Mouse (Mus musculus): ENCODE measurements around the gene Slc39a10. TPM values are rescaled to one million over a fixed set of nuclear protein-coding genes. Genes with fewer than 3 reads are reported as not detected.

The Slc39a10 gene
- polyA plus RNA-seq, 1 experiment, result 0.96 TPM

GRCm38 (mm10) chr1:46869788-46870187, 22.9 kb downstream of the Slc39a10 start:
- Histone ChIP-seq H3K4me1 (ENCODE audit: control insufficient read depth, insufficient read depth, insufficient read length, low read length) (no peaks in the 10 kb centered on the region), H3K4me3 (ENCODE audit: low read depth, low read length) (no peak overlapping the region), H3K27me3 (ENCODE audit: control insufficient read depth, insufficient read depth, low read length) (no peaks in the 10 kb centered on the region), H3K27ac (ENCODE audit: insufficient read depth, low read depth, low read length) (no peak overlapping the region), H3K36me3 (ENCODE audit: control insufficient read depth, insufficient read depth, low read length) (no peaks in the 10 kb centered on the region)
- no peak for TF ChIP-seq POLR2A (IDR thresholded peaks at IDR 0.05; ENCODE audit: low read depth, low read length)
- TF ChIP-seq CTCF (IDR thresholded peaks at IDR 0.05; ENCODE audit: extremely low read depth, insufficient read length, insufficient replicate concordance, low read depth, low read length), result no peak

DNA sequence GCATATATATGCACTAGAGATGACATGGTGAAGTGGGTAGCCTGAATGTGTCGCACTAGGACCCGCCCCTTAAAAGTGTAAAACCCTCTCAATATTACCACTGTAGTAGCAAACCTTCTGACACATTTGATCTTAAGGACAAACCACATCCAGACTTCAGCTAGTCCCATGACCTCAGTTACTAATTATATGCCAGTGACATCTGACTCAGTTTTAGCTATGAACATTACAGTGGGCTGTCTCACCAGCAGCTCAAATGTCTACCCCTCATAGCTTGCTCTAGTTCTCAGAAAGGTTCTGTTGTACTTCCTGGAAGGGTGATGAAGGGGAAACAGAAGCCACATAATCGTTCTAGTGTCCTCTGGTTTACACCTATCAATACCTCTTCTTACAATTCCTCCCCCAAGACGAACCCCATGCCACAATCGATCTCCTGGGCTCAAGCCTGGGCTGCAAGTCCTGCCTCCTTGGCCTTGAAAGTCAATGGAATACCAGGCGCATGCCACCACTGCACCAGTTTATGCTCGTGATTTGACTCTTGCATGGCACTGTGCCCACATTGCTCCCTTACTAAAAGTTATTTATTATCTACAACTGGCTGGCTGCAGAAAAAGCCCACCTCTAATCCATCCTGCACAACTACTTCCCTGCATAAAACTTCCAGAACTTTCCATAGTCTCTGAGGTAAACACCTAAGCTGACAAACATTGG, 28.3 kb downstream of the Slc39a10 start:
- no peaks in the 10 kb centered on the region for H3K36me3 ChIP-seq (ENCODE audit: control insufficient read depth, insufficient read depth, low read length)
- no peaks in the 10 kb centered on the region for H3K4me1 ChIP-seq (ENCODE audit: control insufficient read depth, insufficient read depth, insufficient read length, low read length)
- no peaks in the 10 kb centered on the region for H3K27me3 ChIP-seq (ENCODE audit: control insufficient read depth, insufficient read depth, low read length)
- no peak overlapping the region for H3K27ac ChIP-seq (ENCODE audit: insufficient read depth, low read depth, low read length)
- WGBS, result 58% methylated on average over 7 of the region's 7 CpGs
- no peak for TF ChIP-seq POLR2A (IDR thresholded peaks at IDR 0.05; ENCODE audit: low read depth, low read length)
- TF ChIP-seq CTCF (IDR thresholded peaks at IDR 0.05; ENCODE audit: extremely low read depth, insufficient read length, insufficient replicate concordance, low read depth, low read length), result no peak
- H3K4me3 ChIP-seq (ENCODE audit: low read depth, low read length), result no peak overlapping the region

- Histone ChIP-seq H3K36me3 (ENCODE audit: control insufficient read depth, insufficient read depth, low read length) (no peaks in the 10 kb centered on the region), H3K4me1 (ENCODE audit: control insufficient read depth, insufficient read depth, insufficient read length, low read length) (no peaks in the 10 kb centered on the region), H3K27ac (ENCODE audit: insufficient read depth, low read depth, low read length) (no peak overlapping the region), H3K4me3 (ENCODE audit: low read depth, low read length) (no peak overlapping the region), H3K27me3 (ENCODE audit: control insufficient read depth, insufficient read depth, low read length) (no peaks in the 10 kb centered on the region)
- 78% methylated on average over 2 of the region's 2 CpGs for WGBS
- TF ChIP-seq POLR2A (IDR thresholded peaks at IDR 0.05; ENCODE audit: low read depth, low read length) (no peak), CTCF (IDR thresholded peaks at IDR 0.05; ENCODE audit: extremely low read depth, insufficient read length, insufficient replicate concordance, low read depth, low read length) (no peak)
Measured at GRCm38 (mm10) chr1:46863434-46863833, 29.2 kb downstream of the Slc39a10 start.

DNA sequence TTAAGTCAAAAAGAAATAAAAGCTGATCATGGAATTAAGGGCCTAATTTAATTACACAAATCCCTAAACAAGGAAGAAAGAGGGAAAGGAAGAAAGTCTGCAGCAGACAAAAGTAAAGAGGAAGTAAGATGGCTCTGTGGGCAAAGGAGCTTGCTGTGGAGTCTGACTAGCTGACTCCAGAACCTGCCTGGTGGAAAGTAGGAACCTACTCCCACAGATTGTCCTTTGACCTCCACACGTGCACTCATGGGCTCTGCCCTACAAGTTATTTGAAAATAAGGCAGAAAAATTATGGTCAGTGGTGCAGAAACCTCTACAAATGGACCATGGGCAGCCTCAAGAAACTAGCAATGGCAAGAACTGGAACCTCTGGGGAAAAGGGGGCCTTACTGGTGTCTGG, 32.6 kb downstream of the Slc39a10 start:
- H3K36me3 ChIP-seq (ENCODE audit: control insufficient read depth, insufficient read depth, low read length), result no peaks in the 10 kb centered on the region
- no peak overlapping the region for H3K27ac ChIP-seq (ENCODE audit: insufficient read depth, low read depth, low read length)
- 51% methylated on average over 1 of the region's 1 CpGs for WGBS
- H3K4me1 ChIP-seq (ENCODE audit: control insufficient read depth, insufficient read depth, insufficient read length, low read length), result no peaks in the 10 kb centered on the region
- TF ChIP-seq POLR2A (IDR thresholded peaks at IDR 0.05; ENCODE audit: low read depth, low read length) (no peak), CTCF (IDR thresholded peaks at IDR 0.05; ENCODE audit: extremely low read depth, insufficient read length, insufficient replicate concordance, low read depth, low read length) (no peak)
- H3K4me3 ChIP-seq (ENCODE audit: low read depth, low read length), result no peak overlapping the region
- no peaks in the 10 kb centered on the region for H3K27me3 ChIP-seq (ENCODE audit: control insufficient read depth, insufficient read depth, low read length)

- Histone ChIP-seq H3K4me3 (ENCODE audit: low read depth, low read length) (no peak overlapping the region), H3K27me3 (ENCODE audit: control insufficient read depth, insufficient read depth, low read length) (no peaks in the 10 kb centered on the region), H3K27ac (ENCODE audit: insufficient read depth, low read depth, low read length) (no peak overlapping the region), H3K4me1 (ENCODE audit: control insufficient read depth, insufficient read depth, insufficient read length, low read length) (no peaks in the 10 kb centered on the region; the same call in 1 of the 2 replicates), H3K36me3 (ENCODE audit: control insufficient read depth, insufficient read depth, low read length) (no peaks in the 10 kb centered on the region)
- WGBS, result 80% methylated on average over 5 of the region's 5 CpGs
- no peak for TF ChIP-seq CTCF (IDR thresholded peaks at IDR 0.05; ENCODE audit: extremely low read depth, insufficient read length, insufficient replicate concordance, low read depth, low read length)
- TF ChIP-seq POLR2A (IDR thresholded peaks at IDR 0.05; ENCODE audit: low read depth, low read length), result no peak
Measured at GRCm38 (mm10) chr1:46858579-46858978, 34.1 kb downstream of the Slc39a10 start.

DNA sequence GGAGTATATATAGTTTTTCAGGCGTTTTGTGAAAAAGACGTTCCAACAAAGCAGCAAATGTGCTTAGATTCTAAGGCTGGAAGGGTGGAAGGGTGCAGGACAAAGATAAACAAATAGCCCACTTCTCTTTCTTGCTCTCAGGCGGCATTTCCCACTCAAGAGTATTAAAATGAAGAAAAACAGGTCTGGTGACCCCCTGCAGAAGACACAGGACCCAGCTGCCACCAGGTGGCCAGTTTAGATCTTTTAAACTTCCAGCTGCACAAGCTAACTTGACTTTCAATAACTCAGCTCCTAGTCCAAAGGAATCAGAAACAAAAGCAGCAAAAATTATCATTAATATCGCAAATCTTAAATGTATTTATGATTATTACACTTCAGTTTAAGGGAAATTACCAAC, 36.2 kb downstream of the Slc39a10 start:
- WGBS, result 64% methylated on average over 4 of the region's 4 CpGs
- Histone ChIP-seq H3K36me3 (ENCODE audit: control insufficient read depth, insufficient read depth, low read length) (no peaks in the 10 kb centered on the region), H3K4me3 (ENCODE audit: low read depth, low read length) (no peak overlapping the region)

GRCm38 (mm10) chr1:46854036-46854900, 38.4 kb downstream of the Slc39a10 start:
- WGBS, result 26% methylated on average over 18 of the region's 18 CpGs
- peak overlapping the region; percentile 80 for H3K4me3 ChIP-seq (ENCODE audit: low read depth, low read length)

More for the DNA sequence above, 36.2 kb downstream of the Slc39a10 start:
- TF ChIP-seq CTCF (IDR thresholded peaks at IDR 0.05; ENCODE audit: extremely low read depth, insufficient read length, insufficient replicate concordance, low read depth, low read length), result no peak
- no peak for TF ChIP-seq POLR2A (IDR thresholded peaks at IDR 0.05; ENCODE audit: low read depth, low read length)
- Histone ChIP-seq H3K27me3 (ENCODE audit: control insufficient read depth, insufficient read depth, low read length) (no peaks in the 10 kb centered on the region), H3K4me1 (ENCODE audit: control insufficient read depth, insufficient read depth, insufficient read length, low read length) (no peaks in the 10 kb centered on the region; the same call in 1 of the 2 replicates), H3K27ac (ENCODE audit: insufficient read depth, low read depth, low read length) (no peak overlapping the region)

More at GRCm38 (mm10) chr1:46854036-46854900, 38.4 kb downstream of the Slc39a10 start:
- no peak for TF ChIP-seq POLR2A (IDR thresholded peaks at IDR 0.05; ENCODE audit: low read depth, low read length)
- TF ChIP-seq CTCF (IDR thresholded peaks at IDR 0.05; ENCODE audit: extremely low read depth, insufficient read length, insufficient replicate concordance, low read depth, low read length), result no peak
- peak overlapping the region; percentile 93 for H3K27ac ChIP-seq (ENCODE audit: insufficient read depth, low read depth, low read length)
- no peaks in the 10 kb centered on the region; the same call in 1 of the 2 replicates for H3K4me1 ChIP-seq (ENCODE audit: control insufficient read depth, insufficient read depth, insufficient read length, low read length)
- no peaks in the 10 kb centered on the region for H3K27me3 ChIP-seq (ENCODE audit: control insufficient read depth, insufficient read depth, low read length)
- no peaks in the 10 kb centered on the region for H3K36me3 ChIP-seq (ENCODE audit: control insufficient read depth, insufficient read depth, low read length)

Data from small intestine, adult 2 months (tissue).